Mouse (Mus musculus) CD4-positive, CD25-positive, alpha-beta regulatory T cell, adult 2 months (primary cell): Measurements from ENCODE around the gene Camk1g.

ENCODE experiments used
- DNase-seq: peaks from one replicate; pipeline ENCODE4 v3.0.0-alpha.2; 2012; ENCODE audit warnings: low read depth, low spot score

Gene Camk1g

DNA sequence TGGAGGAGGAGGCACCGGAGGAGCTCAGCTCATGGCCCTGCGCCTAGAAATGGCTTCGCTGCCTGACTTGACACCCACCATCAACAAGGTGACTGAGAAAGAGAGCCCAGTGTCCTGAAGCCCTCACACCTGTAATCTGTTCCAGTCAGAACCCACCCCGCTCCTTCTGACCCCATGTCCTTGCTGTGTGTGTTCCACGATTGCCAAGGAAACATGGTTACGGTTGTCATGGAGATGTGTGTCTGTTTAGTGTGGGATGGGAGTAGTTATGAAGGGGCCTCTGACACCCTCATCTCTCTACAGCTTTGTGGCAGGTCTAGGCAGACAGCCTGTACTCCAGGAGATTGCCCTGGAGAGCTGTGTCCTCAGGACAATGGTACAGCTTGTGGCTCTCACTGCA, 35.6 kb downstream of the Camk1g start:
- DNase-seq: no peak

GRCm38 (mm10) chr1:193333776-193334175, 36.3 kb downstream of the Camk1g start:
- DNase-seq: no peak

DNA sequence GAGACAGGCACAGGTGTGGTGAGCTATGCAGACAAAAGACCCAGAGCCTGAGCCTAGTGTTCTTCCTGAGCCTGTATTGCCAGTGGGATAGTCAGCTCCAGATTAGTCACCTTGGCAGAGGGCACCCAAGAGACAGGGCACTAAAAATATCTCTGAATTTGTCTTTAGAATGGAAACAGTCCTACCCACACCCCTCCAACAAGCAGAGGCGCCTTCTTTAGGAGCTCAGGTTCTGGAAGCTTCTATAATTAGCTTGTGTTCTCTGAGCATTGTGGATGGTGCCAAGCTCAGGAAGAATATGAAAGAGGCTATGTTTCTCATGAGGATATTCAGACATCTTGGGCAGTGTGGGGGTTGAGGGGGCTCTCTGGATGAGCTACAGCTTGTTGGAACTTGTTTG, 37.4 kb downstream of the Camk1g start:
- DNase-seq: no peak

DNA sequence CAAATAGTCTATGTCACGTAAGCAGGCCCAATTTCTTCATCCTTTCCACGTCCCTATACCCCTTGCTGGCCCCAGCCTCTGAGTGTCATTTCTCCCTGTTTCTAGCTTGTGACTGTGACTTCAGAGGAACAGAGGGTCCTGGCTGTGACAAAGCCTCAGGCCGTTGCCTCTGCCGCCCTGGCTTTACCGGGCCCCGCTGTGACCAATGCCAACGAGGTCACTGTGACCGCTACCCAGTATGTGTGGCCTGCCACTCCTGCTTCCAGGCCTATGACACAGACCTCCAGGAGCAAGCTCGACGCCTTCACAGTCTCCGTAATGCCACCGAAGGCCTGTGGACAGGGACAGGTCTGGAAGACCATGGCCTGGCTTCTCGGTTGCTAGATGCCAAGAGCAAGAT, 38.1 kb downstream of the Camk1g start:
- no peak for DNase-seq

GRCm38 (mm10) chr1:193330626-193331025, 39.5 kb downstream of the Camk1g start:
- no peak for DNase-seq

DNA sequence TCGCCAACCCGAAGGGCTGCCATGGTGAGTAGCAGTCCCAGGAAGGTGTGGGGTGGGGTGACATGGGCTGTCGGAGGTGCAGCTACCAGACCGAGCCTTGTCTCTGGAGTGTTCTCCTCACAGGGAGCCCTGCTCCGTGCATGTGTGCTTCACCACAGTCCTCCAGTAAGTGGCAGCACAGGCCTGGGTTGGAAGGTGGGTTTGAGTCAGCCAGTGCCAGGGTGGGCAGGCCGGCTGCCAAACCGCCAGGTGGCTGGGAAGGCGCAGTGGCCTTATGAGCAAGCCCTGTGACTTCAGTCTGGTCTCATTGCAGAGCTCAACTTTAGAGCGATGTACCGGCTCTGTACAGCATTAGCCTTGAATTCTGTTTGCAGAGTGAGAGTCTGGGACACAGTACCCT, 39.9 kb downstream of the Camk1g start:
- DNase-seq: peak; percentile 82

DNA sequence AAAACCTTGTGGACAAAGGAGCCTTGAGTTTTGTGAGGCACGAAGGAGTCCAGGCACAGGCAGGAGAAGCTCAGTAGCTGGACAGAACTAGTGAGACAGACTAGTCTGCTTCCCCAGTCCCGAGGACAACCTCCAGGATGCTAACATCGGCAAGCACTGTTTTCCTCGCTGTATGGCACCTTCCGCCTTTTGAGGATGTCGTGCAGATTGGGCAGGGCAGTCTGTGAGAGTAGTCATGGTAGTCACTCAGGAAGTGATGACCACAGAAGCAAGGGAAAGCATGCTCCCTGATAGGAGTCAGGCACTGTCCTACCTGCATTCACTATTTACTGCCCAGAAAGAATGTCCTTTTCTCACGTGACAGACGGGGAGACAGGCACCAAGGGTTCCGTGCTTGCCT, 40.5 kb downstream of the Camk1g start:
- DNase-seq: no peak

GRCm38 (mm10) chr1:193327686-193328085, 42.4 kb downstream of the Camk1g start:
- DNase-seq: no peak

GRCm38 (mm10) chr1:193327216-193327615, 42.9 kb downstream of the Camk1g start:
- DNase-seq: no peak

- DNase-seq: peak; percentile 29
Observed at GRCm38 (mm10) chr1:193326456-193327145, 43.5 kb downstream of the Camk1g start.

- no peak for DNase-seq
Observed at GRCm38 (mm10) chr1:193325891-193326290, 44.2 kb downstream of the Camk1g start.

GRCm38 (mm10) chr1:193324224-193324623, 45.9 kb downstream of the Camk1g start:
- peak; percentile 74 for DNase-seq

- DNase-seq: no peak
Observed at GRCm38 (mm10) chr1:193323686-193324085, 46.4 kb downstream of the Camk1g start.

- no peak for DNase-seq
Observed at GRCm38 (mm10) chr1:193320398-193320797, 49.7 kb downstream of the Camk1g start.

GRCm38 (mm10) chr1:193319721-193320120, 50.4 kb downstream of the Camk1g start:
- no peak for DNase-seq

GRCm38 (mm10) chr1:193317159-193317559, 52.9 kb downstream of the Camk1g start:
- no peak for DNase-seq

DNA sequence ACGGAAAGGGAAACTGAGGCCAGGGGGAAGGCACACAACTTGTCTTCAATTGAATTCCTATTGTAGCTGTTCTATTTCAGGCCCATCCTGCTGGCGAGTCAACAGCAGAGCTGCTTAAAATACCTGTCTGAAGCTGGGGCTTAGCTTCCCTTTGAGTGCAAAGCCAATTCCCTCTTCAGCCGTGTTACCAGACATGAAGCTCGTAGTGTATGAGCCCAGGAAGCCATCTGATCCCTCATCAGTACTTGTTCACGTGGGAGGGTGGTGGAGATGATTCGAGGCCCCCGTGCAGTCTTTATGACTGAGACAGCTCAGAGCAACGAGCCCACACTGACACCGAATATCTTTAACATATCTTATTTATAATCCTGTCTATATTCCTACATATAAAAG, 53.7 kb downstream of the Camk1g start:
- DNase-seq: no peak

DNA sequence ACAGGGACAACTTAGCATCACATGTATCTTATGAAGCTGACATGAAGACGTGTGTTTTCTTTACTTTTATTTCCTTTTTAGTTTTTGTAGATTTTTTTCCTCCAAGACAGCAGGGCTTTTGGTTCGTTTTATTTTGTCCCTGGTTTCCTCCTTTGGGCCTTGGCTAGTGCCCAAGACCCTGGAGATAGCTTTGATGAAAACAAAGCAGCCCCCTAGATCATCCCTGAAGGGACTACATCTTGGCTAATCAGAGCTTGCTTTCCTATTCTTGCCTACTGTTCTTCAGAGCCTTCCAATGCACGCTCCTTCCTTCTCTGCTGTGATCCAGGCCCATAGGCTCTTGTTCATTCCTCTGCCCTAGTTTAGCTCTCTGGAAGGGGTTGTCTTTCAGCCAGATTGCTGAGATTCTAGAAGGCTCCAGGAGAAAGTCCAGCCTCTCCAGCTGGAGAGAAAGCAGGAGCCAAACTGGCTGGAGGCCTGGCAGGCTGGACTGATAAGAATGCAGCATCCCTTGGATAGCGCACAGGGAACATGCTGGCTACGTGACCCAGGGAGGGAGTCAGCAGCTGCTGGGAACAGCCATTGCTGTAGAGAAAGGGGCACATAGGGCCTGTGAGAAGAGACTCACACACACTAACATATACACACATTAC, 54.3 kb downstream of the Camk1g start:
- no peak for DNase-seq

DNA sequence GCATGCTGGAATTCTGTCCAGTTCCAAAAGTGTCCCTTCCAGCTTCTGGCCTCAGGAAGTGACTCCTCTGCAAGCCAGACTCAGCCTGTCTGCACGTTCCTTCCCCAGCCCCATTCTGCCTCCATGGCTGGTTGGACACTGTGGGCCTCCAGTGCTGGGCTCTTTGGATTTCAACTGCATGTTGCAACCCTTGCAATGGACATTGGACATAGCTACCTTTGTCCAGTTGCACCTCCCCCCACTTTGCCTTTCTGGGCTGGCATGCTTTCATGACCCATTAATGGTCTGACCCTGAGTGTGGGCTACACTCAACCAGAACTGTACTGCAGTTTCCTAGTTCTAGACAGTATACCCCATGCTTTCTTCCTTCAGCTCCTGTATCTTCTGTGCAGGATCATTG, 58.5 kb downstream of the Camk1g start:
- no peak for DNase-seq

DNA sequence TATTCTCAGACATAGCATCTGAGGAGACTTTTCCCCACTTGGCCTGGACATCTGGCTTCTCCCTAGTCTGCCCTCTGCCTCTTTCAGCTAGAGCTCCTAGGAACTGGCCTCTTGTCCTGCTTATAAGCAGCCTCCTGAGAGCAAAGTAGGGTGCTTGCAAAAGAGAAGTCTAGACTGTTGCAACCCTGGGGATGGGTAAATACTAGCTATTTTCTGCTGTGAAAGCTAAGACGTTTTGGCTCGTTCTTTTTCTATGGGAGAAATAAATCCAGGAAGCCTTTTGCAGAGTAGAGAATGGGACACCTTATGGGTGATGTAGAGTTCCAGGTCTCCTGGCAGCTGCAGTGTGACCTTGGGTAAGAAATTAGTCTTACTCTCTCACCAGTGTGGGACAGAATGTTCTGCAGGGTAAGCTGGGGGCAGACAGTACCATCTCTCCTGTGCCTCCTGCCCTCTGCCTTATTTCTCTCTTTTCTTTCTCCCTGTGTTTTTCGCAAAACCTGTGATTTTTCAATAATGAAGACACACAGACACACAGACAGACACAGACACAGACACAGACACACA, 59.5 kb downstream of the Camk1g start:
- no peak for DNase-seq

DNA sequence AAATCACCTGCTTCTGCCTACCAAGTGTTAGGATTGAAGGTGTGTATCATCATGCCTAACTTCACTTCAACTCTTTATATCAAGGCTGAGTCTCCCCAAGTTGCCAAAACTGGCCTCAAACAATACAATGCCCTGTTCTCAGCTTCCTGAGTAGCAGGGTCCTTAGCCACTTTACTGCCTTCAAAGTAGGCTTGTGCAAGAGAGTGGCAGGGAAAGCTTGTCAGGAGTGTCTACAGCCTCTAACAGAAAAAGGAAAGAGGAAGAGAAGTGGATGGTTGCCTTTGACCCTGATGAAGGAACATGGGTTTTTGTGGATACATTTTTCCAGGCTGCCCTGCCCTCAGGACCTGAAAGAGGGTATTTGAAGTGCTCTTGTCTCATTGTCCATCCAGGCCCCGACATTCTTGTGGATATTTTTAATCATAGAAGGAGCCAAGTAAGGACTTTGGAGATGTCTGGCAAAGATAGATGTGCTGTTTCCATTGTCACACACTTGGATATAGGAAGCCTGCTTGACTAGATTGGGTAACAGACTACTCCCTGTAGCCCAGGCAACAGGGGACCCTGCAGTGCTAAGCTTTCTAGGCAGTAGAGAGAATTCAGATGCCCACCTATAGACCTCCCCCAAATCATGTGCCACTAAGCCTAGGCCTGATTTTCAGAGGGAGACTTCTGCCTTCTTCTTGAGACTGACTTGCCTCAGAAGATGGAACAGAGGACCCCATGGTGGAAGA, 60.1 kb downstream of the Camk1g start:
- DNase-seq: no peak

DNA sequence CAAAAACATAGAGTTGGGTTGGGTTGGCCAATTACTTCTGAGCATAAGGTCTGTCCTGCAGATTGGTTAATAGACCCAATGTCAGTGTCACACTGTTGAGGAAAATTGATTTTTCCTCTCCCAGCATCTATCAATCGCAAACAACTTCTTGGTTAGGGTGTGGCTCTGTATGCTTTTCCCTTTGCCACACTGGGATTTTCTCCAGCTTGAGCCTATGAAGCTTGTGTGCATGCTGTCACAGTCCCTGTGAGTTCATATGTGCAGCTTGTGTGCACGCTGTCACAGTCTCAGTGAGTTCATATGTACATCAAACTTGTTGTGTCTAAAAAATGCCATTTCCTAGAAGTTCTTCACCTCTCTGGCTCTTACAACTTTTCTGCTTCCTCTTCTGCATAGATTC, 63.3 kb downstream of the Camk1g start:
- no peak for DNase-seq

DNA sequence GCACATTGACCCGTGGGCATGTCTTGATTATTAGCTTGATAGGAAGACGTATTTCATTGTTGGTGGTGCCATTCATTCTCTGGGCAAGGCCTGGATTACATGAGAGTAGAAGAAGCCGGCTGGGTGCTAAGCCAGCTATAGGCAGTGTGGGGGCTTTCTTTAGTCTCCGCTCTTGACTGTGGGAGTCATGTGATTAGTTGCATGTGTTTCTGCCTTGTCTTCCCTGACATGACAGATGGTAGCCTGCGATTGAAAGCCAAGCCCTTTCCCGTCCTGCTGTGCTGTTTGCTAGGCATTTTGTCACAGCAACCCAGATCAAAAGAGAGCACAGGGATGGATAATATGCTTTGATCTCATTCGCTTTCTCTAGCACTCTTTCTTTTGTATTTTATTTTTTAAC, 64.7 kb downstream of the Camk1g start:
- DNase-seq: no peak
